Mouse (Mus musculus) urinary bladder, adult 2 months (tissue): ENCODE measurements around the gene Sigmar1. TPM values are rescaled to one million over a fixed set of nuclear protein-coding genes. Genes with fewer than 3 reads are reported as not detected.

Experiments
- polyA plus RNA-seq: library from polyadenylated mRNA; depleted of rRNA; stranded (reverse); fragments of >200 nt; gene quantifications from 2 replicates; pipeline ENCODE4 v1.2.3, GENCODE M21; 2012; rRNA removed

Gene Sigmar1
- polyA plus RNA-seq, 1 experiment: 81.4 TPM

Other genes starting within 250 kb of the Sigmar1 start
- 0.10 and 0.22 TPM in 2 replicates for gene 1110017D15Rik, start 238.8 kb downstream of the Sigmar1 start, polyA plus RNA-seq
- gene Fam219a, start 186.6 kb downstream of the Sigmar1 start, polyA plus RNA-seq: 20.9 and 21.3 TPM in 2 replicates
- 85.3 and 93.8 TPM in 2 replicates for gene Dnaic1, start 186.4 kb downstream of the Sigmar1 start, polyA plus RNA-seq
- 165 and 187 TPM in 2 replicates for gene Enho, start 115.8 kb downstream of the Sigmar1 start, polyA plus RNA-seq
- gene Cntfr, start 59.1 kb downstream of the Sigmar1 start, polyA plus RNA-seq: 28.6 and 49.0 TPM in 2 replicates
- 77.4 and 78.3 TPM in 2 replicates for gene Il11ra1, start 56.2 kb downstream of the Sigmar1 start, polyA plus RNA-seq
- gene Rpp25l, start 42.6 kb downstream of the Sigmar1 start, polyA plus RNA-seq: 32.6 and 40.5 TPM in 2 replicates
- gene Dctn3, start 33.0 kb downstream of the Sigmar1 start, polyA plus RNA-seq: 68.8 and 98.7 TPM in 2 replicates
- gene Arid3c, start 25.0 kb downstream of the Sigmar1 start, polyA plus RNA-seq: 1.3 and 1.9 TPM in 2 replicates
- 64.7 and 65.2 TPM in 2 replicates for gene Galt, start 929 bp downstream of the Sigmar1 start, polyA plus RNA-seq
- gene Ccl27a, start 18.1 kb upstream of the Sigmar1 start, polyA plus RNA-seq: 38.0 and 44.4 TPM in 2 replicates
- gene Gm21541, start 147.5 kb upstream of the Sigmar1 start, polyA plus RNA-seq: 6.6 and 36.4 TPM in 2 replicates
- gene Gm20878, start 185.4 kb upstream of the Sigmar1 start, polyA plus RNA-seq: 2.1 and 3.3 TPM in 2 replicates
- 0.60 and 0.65 TPM in 2 replicates for gene Fam205a4, start 209.9 kb upstream of the Sigmar1 start, polyA plus RNA-seq